Mouse (Mus musculus): ENCODE measurements around the gene Ifih1. TPM values are rescaled to one million over a fixed set of nuclear protein-coding genes. Genes with fewer than 3 reads are reported as not detected.

Ifih1 gene
- polyA plus RNA-seq, 1 experiment = 6.1 TPM

DNA sequence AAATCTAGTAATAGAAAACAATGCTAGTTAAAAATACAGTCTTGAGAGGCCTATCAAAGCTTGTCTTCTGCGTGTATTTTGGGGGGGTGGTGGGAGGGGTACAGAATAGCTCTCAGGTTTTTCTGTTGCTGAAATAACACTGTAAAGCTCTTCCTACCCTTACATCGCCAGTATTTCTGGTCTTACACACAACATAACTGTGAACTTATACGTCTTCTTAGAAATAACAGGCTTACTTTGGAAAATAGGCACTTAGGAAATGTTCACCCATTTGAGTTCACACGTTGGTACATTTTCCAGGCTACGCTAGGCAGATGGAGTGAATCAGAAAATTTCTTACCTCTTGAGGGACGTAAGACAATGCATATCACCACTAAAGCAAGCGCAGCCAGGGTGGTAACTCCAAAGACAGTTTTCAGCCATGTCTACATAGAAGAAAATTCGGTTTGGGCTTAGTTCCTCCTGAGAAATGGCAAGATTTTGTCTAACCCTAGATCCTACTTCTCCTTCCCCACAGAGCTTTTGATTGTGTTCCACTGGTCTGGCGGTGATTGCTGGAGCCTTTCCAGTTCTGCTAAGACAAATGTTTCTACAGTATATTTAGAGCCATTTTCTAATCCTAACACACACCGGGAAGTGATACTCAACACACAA, 72.8 kb downstream of the Ifih1 start:
- Histone ChIP-seq H3K36me3 (ENCODE audit: control insufficient read depth, insufficient read depth, low read length) (no peaks in the 10 kb centered on the region), H3K27me3 (ENCODE audit: control insufficient read depth, insufficient read depth, low read length) (no peaks in the 10 kb centered on the region), H3K27ac (ENCODE audit: control insufficient read depth, insufficient read depth, low read length) (no peak overlapping the region), H3K4me3 (ENCODE audit: control insufficient read depth, insufficient read depth, low read length) (no peak overlapping the region), H3K4me1 (replicated peaks; ENCODE audit: control insufficient read depth, insufficient read depth, low read length) (no peaks in the 10 kb centered on the region)
- TF ChIP-seq CTCF (IDR thresholded peaks at IDR 0.05; ENCODE audit: borderline replicate concordance, control insufficient read depth, extremely low read depth, insufficient read depth, low read length, poor library complexity) = no peak
- TF ChIP-seq POLR2A (IDR thresholded peaks at IDR 0.05; ENCODE audit: control insufficient read depth, extremely low read depth, insufficient read depth, low read length, poor library complexity) = no peak
- no peak for DNase-seq
- WGBS = 85% methylated on average over 10 of the region's 10 CpGs

- Histone ChIP-seq H3K27ac (ENCODE audit: control insufficient read depth, insufficient read depth, low read length) (no peak overlapping the region), H3K4me3 (ENCODE audit: control insufficient read depth, insufficient read depth, low read length) (no peak overlapping the region), H3K36me3 (ENCODE audit: control insufficient read depth, insufficient read depth, low read length) (no peaks in the 10 kb centered on the region), H3K27me3 (ENCODE audit: control insufficient read depth, insufficient read depth, low read length) (no peaks in the 10 kb centered on the region), H3K4me1 (replicated peaks; ENCODE audit: control insufficient read depth, insufficient read depth, low read length) (no peaks in the 10 kb centered on the region)
- 93% methylated on average over 1 of the region's 1 CpGs for WGBS
- no peak for DNase-seq
- TF ChIP-seq CTCF (IDR thresholded peaks at IDR 0.05; ENCODE audit: borderline replicate concordance, control insufficient read depth, extremely low read depth, insufficient read depth, low read length, poor library complexity) (no peak), POLR2A (IDR thresholded peaks at IDR 0.05; ENCODE audit: control insufficient read depth, extremely low read depth, insufficient read depth, low read length, poor library complexity) (no peak)
Observed at GRCm38 (mm10) chr2:62564687-62565086, 81.4 kb downstream of the Ifih1 start.

DNA sequence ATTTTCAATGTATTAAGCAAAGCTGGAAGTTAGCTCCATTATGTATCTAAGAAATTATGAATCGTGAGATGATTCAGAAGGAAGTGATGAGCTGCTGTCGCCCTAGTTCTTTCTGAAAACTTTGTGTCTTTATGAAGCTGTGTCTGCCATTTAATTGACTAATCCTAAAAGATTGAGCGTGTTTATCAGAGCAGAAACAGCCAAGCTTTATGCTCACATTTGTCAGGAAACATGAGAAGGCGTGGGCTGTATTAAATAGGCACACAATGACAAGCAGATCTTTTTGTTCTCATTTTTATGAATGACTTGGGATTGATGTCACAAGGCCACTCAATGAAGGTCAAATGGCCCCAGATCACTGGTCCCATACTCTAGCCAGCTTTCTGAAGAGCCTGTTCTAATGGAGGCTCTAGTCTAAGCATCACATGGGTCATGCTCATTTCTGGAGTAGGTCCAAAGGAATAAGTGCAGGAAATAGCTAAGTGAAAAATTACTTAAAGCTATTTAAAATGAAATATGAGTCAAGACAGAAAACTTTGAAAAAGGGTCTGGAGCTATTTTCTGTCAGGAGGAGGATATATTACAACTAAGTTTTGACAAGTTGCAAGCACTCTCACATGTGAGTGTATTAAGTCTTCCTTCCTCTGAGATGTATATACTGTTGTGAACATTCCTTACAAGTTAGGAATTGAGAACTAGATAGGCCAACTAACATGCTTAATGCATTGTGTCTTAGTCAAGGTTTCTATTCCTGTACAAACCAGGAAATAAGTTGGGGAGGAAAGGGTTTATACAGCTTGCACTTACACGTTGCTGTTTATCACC, 83.2 kb downstream of the Ifih1 start:
- no peak overlapping the region for H3K4me3 ChIP-seq (ENCODE audit: control insufficient read depth, insufficient read depth, low read length)
- H3K27me3 ChIP-seq (ENCODE audit: control insufficient read depth, insufficient read depth, low read length) = no peaks in the 10 kb centered on the region
- H3K27ac ChIP-seq (ENCODE audit: control insufficient read depth, insufficient read depth, low read length) = no peak overlapping the region
- 76% methylated on average over 5 of the region's 5 CpGs for WGBS
- H3K4me1 ChIP-seq (replicated peaks; ENCODE audit: control insufficient read depth, insufficient read depth, low read length) = no peaks in the 10 kb centered on the region
- DNase-seq = no peak
- H3K36me3 ChIP-seq (ENCODE audit: control insufficient read depth, insufficient read depth, low read length) = no peaks in the 10 kb centered on the region
- TF ChIP-seq POLR2A (IDR thresholded peaks at IDR 0.05; ENCODE audit: control insufficient read depth, extremely low read depth, insufficient read depth, low read length, poor library complexity) = no peak
- TF ChIP-seq CTCF (IDR thresholded peaks at IDR 0.05; ENCODE audit: borderline replicate concordance, control insufficient read depth, extremely low read depth, insufficient read depth, low read length, poor library complexity) = no peak

DNA sequence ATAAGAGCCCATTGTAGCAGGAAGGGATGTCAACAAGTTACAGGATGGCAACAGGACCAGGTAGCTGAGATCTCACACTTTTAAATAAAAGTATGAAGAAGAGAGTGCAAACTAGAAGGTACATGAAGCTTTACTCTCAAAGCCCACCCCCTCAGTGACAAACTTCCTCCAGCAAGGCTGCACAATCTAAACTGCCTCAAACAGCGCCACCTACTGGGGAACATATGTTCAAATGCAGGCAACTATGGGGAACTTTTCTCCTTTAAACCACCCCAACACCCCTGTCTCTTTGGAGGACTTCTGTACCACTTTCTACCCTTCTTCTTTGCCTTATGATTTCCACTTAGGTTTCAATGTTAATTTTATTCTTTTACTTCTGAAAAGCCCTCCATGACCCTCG, 88.6 kb downstream of the Ifih1 start:
- no peak for DNase-seq

GRCm38 (mm10) chr2:62556349-62556748, 89.7 kb downstream of the Ifih1 start:
- H3K27ac ChIP-seq (ENCODE audit: control insufficient read depth, insufficient read depth, low read length) = no peak overlapping the region
- WGBS = 92% methylated on average over 9 of the region's 9 CpGs
- no peaks in the 10 kb centered on the region for H3K27me3 ChIP-seq (ENCODE audit: control insufficient read depth, insufficient read depth, low read length)
- no peak overlapping the region for H3K4me3 ChIP-seq (ENCODE audit: control insufficient read depth, insufficient read depth, low read length)
- no peak for TF ChIP-seq POLR2A (IDR thresholded peaks at IDR 0.05; ENCODE audit: control insufficient read depth, extremely low read depth, insufficient read depth, low read length, poor library complexity)
- TF ChIP-seq CTCF (IDR thresholded peaks at IDR 0.05; ENCODE audit: borderline replicate concordance, control insufficient read depth, extremely low read depth, insufficient read depth, low read length, poor library complexity) = no peak
- H3K36me3 ChIP-seq (ENCODE audit: control insufficient read depth, insufficient read depth, low read length) = no peaks in the 10 kb centered on the region
- no peaks in the 10 kb centered on the region for H3K4me1 ChIP-seq (replicated peaks; ENCODE audit: control insufficient read depth, insufficient read depth, low read length)
- no peak for DNase-seq

More for the DNA sequence above, 88.6 kb downstream of the Ifih1 start:
- no peaks in the 10 kb centered on the region for H3K36me3 ChIP-seq (ENCODE audit: control insufficient read depth, insufficient read depth, low read length)
- no peaks in the 10 kb centered on the region for H3K27me3 ChIP-seq (ENCODE audit: control insufficient read depth, insufficient read depth, low read length)
- TF ChIP-seq POLR2A (IDR thresholded peaks at IDR 0.05; ENCODE audit: control insufficient read depth, extremely low read depth, insufficient read depth, low read length, poor library complexity) (no peak), CTCF (IDR thresholded peaks at IDR 0.05; ENCODE audit: borderline replicate concordance, control insufficient read depth, extremely low read depth, insufficient read depth, low read length, poor library complexity) (no peak)
- H3K4me1 ChIP-seq (replicated peaks; ENCODE audit: control insufficient read depth, insufficient read depth, low read length) = no peaks in the 10 kb centered on the region
- H3K4me3 ChIP-seq (ENCODE audit: control insufficient read depth, insufficient read depth, low read length) = no peak overlapping the region
- no peak overlapping the region for H3K27ac ChIP-seq (ENCODE audit: control insufficient read depth, insufficient read depth, low read length)
- 93% methylated on average over 2 of the region's 2 CpGs for WGBS

DNA sequence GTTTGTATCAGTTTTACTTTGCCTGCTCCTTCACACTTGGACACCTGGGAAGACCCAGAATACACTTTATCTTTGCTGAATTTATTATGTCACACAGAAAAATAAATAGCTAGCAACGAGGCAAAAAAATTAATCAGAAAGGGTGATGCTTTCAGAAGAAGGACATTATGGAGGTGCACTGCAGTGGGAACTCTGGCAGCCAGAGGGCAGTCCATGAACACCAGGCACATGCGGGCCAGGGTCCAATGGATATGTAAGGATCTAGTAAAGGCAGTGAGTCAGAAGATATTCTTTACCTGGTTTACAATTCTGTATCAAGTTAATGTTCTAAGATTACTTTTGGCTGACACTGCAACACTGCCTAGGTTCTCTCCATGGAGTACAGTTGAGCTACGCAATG, 96.4 kb downstream of the Ifih1 start:
- Histone ChIP-seq H3K27ac (ENCODE audit: control insufficient read depth, insufficient read depth, low read length) (no peak overlapping the region), H3K36me3 (ENCODE audit: control insufficient read depth, insufficient read depth, low read length) (no peaks in the 10 kb centered on the region), H3K4me1 (replicated peaks; ENCODE audit: control insufficient read depth, insufficient read depth, low read length) (no peaks in the 10 kb centered on the region), H3K27me3 (ENCODE audit: control insufficient read depth, insufficient read depth, low read length) (no peaks in the 10 kb centered on the region), H3K4me3 (ENCODE audit: control insufficient read depth, insufficient read depth, low read length) (no peak overlapping the region)
- WGBS = 89% methylated on average over 3 of the region's 3 CpGs
- TF ChIP-seq POLR2A (IDR thresholded peaks at IDR 0.05; ENCODE audit: control insufficient read depth, extremely low read depth, insufficient read depth, low read length, poor library complexity) (no peak), CTCF (IDR thresholded peaks at IDR 0.05; ENCODE audit: borderline replicate concordance, control insufficient read depth, extremely low read depth, insufficient read depth, low read length, poor library complexity) (no peak)
- no peak for DNase-seq
